Mouse (Mus musculus): Measurements from ENCODE around the gene Cyp1a2.

The Cyp1a2 gene

DNA sequence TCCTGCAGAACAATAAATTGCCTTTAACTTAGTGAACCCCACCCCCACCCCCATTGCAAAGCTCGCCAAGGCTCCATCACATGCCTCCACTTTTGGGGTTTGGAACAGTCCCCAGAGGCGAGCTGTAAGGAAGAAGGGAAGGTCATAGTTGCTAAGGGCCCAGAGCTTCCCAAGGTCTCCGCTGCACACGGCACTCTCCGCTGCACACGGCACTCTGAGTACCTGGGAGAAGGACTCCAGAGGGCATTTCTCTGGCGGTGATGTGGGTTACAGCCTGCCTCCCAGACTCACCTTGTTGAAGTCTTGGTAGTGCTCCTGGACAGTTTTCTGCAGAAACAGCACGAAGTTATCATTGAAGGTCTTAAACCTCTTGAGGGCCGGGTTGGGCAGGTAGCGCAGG is 2.1 kb downstream of the Cyp1a2 start:
- DNase-seq (ENCODE audit: extremely low read depth, low read depth, low spot score) = no peak

DNA sequence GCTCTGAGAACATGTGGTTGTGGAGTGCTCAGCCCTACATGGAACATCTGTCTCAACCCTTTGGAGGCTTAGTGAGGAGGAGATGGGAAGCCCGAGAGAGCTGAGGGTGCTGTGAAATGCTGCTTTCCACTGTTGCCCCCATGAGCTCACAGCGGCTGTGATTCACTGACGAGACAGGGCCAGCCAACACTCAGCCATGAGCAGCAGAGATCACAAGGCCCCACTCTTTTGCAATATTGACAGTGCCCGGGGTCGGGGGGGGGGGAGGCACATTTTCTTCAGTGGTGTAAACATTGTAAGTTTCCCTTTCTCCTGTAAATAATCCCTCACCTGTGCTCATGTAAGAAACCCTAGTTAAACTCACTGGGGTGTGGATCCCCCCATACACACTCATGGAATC is 12.0 kb downstream of the Cyp1a2 start:
- DNase-seq (ENCODE audit: extremely low read depth, low read depth, low spot score) = no peak

DNA sequence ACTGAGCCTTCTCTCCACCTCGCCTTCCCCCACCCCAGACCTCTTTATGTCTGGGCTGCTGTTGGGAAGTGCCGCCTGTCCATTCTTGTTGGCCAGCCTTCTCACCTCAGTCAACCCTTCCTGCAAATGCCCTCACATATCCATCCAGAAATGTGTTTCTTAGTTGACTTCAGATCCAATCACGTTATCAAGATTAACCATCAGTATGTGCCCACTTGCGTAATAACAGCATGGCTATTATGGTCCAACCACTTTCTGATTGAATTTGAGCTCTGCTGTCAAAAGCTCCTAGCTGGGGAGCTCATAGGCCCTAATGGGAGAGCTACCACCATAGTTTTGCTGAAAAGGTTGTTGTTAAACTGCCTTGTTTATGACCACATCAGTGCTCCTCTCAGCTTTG is 12.5 kb downstream of the Cyp1a2 start:
- no peak for DNase-seq (ENCODE audit: extremely low read depth, low read depth, low spot score)

DNA sequence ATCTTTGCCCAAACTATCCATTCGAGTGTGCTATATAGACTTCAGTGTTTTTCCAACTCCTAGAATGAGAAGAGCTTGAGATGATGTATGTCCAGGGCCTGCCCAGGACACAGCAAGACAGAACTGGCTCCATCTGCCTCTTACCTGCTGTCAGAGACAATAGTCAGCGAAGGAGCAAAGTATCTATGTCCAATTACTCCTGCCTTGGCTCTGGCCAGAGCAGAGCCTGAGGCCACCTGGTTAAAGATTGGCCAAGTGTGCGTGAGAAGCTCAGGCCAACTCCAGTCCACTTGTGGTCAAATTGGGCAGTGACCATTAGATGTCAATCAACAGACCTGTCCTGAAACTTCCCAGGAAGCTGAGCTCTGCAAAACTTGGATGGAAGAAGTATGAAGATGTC is 13.9 kb downstream of the Cyp1a2 start:
- no peak for DNase-seq (ENCODE audit: extremely low read depth, low read depth, low spot score)

DNA sequence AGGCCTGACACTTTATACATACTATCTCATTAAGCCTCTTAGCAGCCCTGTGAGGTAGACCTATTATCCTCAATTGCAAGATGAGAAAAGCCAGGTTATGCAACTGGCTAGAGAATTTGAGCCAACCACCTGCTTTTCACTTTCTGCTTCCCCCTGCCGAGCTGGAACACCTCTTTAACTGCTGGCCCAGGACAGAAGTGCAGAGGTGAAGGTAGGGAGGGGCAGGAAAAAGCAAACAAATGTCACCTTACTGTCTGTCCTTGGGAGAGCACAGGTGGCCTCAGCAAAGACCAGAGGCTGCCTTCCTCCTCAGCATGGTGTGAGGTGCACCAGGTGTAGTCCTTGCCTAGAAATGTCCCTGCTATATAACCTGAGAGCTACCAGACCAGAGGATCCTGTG is 15.2 kb downstream of the Cyp1a2 start:
- DNase-seq (ENCODE audit: extremely low read depth, low read depth, low spot score) = no peak

DNA sequence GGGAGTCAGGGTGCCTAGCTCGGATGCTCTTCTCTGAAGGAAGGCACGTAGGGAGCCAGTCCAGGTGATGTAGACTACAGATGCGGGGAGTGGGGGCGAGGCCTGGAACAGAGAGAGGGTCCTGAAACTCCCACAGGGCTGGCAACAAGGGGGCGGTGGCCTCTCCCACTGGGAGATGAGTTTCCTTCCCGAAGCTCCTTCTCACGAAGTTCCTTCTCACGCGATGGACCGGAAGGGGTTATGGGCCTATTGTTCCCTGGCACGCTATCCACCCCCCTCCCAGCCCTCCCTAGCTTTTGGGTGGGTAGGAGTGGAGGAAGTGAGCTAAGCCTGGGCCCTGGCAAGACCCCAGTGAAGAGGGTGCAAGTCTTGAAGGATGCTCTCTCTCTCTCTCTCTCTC is 15.7 kb downstream of the Cyp1a2 start:
- no peak for DNase-seq (ENCODE audit: extremely low read depth, low read depth, low spot score)

DNA sequence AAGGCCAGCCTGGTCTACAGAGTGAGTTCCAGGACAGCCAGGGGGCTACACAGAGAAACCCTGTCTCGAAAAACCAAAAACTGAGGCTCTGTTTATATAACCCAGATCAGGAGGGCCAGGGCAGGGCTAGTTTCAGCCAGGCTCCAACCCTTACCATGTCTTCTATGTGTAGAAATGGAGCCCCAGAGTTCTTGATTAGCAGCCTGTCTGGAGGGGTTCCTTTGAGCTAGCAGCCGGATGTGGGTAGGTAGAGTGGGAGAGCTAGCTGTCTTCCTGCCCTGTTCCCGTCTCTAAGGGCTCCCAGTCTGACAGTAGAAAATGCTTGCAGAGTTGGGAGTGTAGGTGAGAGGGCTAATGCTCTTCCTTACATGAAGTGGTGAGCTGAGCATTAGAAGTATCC is 16.4 kb downstream of the Cyp1a2 start:
- DNase-seq (ENCODE audit: extremely low read depth, low read depth, low spot score) = no peak

DNA sequence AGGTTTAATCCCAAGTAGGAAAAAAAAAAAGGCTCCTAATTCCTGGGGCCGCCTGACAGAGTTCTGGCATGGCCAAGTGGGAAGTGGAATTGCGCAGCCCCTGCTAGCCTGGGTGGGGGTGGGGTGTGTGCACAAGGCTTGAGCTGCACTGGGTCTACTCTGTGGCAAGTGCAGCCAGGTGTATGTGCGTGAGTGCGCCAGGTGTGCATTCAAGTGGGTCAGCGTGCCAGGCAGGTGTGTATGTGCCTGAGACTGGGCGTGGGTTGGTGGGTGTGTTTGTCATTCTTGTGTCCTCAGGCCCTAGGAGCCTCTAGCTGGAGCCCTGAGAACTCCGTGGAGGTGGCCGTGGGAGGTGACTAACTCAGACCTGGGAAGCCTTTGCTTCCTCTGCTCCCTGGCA is 17.0 kb downstream of the Cyp1a2 start:
- no peak for DNase-seq (ENCODE audit: extremely low read depth, low read depth, low spot score)

DNA sequence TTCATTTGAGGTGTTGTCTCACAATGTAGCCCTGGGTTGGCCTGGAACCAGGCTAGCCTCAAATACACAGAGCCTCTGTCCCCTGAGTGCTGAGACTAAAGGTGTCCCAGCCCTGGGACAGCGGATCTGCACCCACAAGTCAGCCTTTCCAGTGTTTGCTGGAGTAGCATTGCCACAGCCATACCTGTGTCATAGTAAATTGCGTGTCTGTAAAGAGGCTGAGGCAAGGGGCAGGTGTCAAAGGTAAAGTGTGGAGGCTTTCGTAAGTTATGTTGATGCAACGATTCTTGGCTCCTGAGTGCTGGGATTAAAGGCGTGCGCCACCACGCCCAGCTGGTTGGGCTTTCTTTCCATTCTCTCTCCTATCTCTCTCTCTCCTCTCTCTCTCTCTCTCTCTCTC is 18.9 kb downstream of the Cyp1a2 start:
- peak; percentile 80 for DNase-seq (ENCODE audit: extremely low read depth, low read depth, low spot score)

DNA sequence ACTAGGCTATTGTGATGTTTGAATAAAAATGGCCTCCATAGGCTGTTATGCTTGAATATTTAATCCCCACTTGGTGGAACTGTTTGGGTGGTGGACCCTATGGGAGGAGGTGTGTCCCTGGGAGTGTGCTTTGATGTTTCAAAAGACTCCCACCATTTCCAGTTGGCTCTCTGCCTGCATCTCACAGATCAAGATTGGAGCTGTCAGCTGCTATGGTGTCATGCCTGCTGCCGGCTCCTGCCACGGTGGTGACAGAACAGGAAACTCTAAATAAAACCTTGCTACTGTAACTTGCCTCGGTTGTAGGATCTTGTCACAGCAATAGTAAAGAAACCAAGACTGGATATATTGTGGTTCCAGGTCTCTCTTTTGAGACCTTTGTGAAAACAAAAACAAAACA is 22.0 kb downstream of the Cyp1a2 start:
- no peak for DNase-seq (ENCODE audit: extremely low read depth, low read depth, low spot score)

DNA sequence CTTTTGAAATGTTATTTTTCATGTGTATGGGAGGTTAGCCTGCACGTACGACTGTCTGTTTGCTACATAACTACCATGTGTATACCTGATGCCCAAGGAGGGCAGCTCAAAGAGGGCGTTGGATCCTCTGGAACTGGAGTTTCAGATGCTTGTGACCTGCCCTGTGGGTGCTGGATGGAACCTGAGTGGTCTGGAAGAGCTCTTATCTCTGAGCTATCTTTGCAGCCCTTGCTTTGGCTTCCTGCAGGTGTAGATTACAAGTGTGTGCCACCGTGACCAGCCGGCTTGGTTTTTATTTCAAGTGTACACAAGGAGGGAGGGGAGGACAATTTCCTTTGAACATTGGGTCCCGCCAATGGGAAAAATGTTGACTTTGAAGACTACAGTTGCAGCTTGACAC is 23.0 kb downstream of the Cyp1a2 start:
- DNase-seq (ENCODE audit: extremely low read depth, low read depth, low spot score) = no peak

DNA sequence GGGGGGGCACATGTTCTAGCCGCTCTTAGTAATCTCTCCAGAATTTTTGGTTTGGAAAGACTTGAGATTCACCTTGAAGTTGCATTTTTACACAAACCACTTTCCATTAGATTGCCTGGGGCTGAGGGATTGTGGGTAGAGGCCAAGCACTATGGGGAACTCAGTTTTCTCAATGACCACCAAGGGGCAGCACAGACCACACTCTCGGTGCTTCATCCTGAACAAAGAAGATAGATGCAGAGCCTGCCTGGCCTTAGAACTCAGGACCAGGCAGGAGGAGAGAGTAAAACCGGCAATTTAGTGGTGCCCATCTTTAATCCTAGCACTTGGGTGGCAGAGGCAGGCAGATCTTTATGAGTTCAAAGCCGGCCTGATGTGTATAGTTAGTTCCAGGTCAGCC is 23.7 kb downstream of the Cyp1a2 start:
- no peak for DNase-seq (ENCODE audit: extremely low read depth, low read depth, low spot score)

DNA sequence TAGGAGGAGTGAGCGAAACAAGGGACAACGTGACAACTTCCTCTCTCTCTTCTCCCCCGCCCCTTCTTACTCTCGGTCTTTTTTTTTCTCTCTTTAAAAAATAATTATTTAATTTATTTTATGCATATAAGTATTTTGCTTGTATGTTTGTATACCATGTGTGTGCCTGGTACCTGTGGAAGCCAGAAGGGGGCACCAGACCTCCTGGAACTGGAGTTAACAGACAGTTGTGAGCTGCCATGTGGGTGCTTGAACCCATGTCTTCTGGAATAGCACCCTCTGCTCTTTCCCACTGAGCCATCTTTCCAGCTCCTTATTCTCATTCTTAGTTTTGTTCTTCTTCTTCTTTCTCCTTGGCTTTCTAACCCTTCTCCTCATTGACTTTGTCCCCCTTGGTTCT is 24.5 kb downstream of the Cyp1a2 start:
- no peak for DNase-seq (ENCODE audit: extremely low read depth, low read depth, low spot score)

DNA sequence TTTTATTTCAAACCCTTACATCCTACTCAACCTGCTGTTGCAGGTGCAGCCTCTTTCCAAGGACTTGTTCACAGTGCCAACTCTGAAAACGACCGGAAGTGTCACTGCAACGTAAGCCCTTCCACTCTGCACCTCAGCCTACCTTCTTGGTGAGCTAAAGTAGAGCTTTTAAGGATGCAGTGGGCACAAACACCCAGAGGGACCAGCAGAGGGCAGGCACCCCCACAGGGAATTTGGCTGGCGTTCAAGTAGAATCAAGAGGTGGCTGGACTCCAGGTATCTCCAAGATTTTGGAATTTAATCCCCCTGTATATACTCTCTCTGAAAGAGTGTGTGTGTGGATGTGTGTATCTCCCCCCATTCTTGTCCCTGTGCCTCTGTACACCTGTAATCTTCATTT is 25.7 kb downstream of the Cyp1a2 start:
- DNase-seq (ENCODE audit: extremely low read depth, low read depth, low spot score) = no peak

DNA sequence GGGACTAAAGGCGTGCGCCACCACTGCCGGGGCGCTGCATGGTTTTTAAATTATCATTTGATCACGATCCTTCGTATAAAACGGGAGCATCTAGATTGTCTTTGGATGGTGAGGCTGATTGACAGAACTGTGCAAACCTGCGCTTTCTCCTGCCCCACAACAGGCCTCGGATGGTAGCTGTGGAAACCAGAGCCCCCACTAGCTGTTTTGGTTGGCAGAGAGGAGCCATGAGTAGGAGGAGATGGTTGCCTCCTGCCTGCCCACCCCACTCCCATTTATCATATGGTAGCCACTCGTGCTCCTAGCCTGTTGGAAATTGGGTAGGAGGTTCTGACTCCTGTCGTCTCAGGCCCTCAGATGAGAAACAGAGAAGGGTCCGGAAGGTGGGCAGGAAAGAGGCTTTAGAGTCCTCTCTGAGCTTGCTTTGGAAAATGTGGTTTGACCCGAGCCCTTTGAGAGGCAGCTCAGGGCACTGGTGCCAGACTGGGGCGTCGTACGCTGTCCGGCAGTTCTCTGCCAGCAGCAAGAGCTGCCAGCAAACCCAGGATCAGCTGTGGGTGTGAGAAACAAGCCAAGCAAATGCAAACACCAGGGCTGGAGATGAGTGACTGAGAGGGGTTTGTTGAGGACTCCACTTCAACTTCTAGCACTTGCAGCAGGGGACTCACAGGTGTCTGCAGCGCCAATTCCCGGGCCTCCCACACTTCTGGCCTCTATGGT is 26.7 kb downstream of the Cyp1a2 start:
- no peak for DNase-seq (ENCODE audit: extremely low read depth, low read depth, low spot score)

DNA sequence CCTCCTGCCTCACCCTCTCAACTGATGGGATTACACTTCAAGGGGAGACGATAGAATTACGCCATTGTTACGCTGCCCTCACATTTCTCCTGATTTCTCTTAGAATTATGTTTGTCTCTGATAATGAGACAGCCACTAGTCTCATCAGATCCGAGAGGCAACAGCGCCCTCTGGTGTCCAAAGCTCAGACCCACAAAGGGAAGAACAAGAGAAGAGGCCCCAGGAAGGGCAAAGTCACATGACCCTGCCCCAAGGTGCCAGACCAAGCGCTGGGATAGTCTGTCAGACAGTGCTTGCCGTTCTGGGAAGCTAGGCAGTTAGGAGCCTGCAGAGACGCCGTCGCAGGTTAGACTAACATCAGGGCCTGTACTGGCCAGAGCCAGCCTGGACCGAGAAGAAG is 27.8 kb downstream of the Cyp1a2 start:
- DNase-seq (ENCODE audit: extremely low read depth, low read depth, low spot score) = no peak

DNA sequence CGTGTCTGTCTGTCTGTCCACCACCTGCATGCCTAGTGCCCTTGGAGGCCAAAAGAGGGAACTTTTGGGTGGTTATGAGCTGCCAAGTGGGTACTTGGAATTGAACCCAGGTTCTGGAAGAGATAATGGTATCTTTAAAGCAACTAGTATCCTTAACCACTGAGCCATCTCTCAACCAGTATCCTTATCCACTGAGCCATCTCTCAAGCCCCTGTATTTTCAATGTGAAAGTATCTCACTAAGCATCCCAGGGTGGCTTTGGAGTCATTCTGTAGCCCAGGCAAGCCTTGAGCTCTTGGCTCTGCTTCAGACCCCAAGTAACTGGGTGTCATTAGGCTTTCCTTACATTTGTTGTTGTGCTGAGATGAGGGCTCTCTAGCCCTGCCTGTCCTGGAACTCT is 28.5 kb downstream of the Cyp1a2 start:
- no peak for DNase-seq (ENCODE audit: extremely low read depth, low read depth, low spot score)

DNA sequence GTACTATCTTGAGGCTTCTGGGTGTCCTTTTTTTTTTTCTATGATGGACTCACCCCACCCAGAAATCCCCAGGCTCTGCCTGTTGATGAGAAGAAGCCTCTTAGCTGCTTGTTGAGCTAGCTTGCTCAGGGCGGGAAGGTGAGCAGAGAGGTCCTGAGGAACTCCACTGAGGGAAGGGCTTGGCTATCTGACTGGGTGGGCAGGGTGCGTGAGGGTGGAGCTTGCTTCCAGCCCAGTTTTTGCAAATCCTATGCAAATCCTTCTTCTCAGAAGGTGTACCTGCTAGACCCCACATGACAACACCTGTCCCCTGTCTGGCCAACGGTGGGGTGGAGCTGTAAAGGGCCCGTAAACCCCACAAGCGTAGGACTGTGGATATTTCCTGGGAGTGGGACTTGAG is 30.2 kb downstream of the Cyp1a2 start, which contains the start of gene Csk:
Gene Csk (minus strand): TSS at position 349 of the 400 bp plus-strand sequence.
- no peak for DNase-seq (ENCODE audit: extremely low read depth, low read depth, low spot score)

DNA sequence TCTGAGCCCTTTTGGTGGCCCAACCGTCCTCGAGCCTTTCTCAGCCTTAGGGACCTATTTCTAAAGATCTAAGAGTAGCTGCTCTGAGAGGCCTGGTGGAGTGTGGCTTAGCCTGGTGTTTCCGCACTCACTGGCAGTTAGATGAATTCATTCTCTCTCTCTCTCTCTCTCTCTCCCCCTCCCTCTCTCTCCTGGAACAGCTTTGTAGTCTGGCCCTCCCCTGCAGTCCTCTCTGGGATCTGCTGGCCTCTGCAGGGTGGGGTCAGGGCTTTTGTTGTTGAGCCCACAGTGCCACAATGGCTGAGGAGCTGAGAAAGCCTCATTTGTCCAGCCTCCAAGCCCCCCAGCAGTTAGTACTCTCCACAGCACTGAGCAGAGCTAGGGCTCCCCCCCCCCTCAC is 30.6 kb downstream of the Cyp1a2 start:
- no peak for DNase-seq (ENCODE audit: extremely low read depth, low read depth, low spot score)

DNA sequence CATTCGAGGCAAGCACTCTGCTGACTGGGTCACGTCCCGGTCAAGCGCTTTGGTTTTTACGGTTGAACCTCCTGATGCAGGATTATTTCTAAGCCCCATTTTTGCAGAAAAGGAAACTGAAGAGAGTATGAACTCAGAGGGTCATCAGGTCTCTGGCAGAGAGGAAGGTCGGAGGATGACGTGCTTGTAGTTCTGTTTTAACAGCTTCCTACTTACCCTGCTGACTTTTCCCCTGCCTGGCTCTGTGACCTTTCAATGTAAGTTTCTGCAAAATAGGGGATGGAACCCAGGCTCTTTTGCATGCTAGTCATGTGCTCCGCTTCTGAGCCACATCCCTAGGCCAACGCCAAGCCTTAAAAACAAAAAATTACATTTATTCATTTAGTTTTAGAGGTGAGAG is 31.2 kb downstream of the Cyp1a2 start:
- DNase-seq (ENCODE audit: extremely low read depth, low read depth, low spot score) = no peak

DNA sequence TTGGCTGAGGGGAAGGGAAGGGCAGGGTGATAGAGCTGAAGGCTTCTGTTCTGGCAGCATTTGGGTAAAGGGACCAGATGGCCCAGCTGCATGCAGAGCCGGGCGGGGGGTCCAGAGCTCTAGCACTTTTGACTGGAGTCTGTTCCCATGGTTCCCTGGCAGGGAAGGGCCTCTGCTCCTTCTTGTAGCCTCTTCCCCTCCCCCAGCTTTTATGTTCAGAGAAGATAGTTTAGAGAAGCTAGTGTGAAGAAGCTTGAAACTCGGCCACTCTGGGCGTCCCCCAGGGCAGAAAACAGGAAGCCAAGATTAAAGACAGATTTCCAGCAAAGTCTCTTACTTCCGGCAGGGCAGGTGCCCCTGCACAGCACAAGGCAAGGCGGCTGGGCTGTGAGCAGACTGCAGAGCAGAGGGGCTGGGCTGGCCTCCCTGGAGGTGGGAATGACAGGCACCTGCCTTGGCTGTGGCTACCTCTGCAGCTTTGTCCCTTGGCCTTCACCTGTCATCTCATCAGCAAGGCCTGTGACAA is 32.7 kb downstream of the Cyp1a2 start:
- no peak for DNase-seq (ENCODE audit: extremely low read depth, low read depth, low spot score)

DNA sequence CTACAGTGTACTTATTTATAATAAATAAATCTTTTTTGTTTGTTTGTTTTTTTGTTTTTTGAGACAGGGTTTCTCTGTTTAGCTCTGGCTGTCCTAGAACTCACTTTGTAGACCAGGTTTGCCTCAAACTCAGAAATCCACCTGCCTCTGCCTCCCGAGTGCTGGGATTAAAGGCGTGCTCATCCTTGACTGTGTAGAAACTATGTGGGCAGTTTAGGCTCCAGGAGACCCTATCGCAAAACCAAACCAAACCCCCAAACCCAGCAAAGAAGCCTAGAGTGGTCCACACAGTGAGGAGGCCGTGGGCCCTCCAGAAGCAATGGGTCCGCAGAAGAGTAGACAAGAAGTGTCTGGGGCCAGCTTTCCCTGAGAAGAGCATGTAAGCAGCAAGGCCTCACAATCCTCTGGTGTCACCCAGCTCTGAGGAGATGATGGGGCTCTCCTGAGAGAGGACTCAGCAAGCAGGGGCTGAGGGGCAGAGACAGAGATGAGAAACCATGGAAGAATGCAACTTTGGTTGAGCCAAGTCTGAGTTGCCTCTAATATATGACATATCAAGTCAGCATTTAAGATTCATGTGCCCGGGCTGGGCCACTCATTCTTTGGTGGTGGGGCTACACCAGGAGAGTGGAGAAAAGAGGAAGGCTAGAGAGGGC is 33.2 kb downstream of the Cyp1a2 start:
- DNase-seq (ENCODE audit: extremely low read depth, low read depth, low spot score) = no peak

Measured in fat pad, adult 2 months (tissue).